Mouse (Mus musculus): ENCODE measurements at regions not wholly inside any gene's neighbourhood (a gene's known extent, or its start where the extent isn't known, plus 50 kb on each side); places are given as distances from the start of the nearest gene placed in this dataset.

GRCm38 (mm10) chr13:6059515-6060228, 198.4 kb downstream of the Klf6 start:
- peak in 1 of 2 experiments; percentile 13 for DNase-seq (ENCODE audit: low spot score in 2 of 2)

GRCm38 (mm10) chr13:6060229-6060845, 199.1 kb downstream of the Klf6 start:
- no peak for DNase-seq (ENCODE audit: low spot score in 2 of 2)

- no peak for DNase-seq (ENCODE audit: low spot score in 2 of 2)
These were observed 201.0 kb downstream of the Klf6 start for GRCm38 (mm10) chr13:6062305-6062704.

- no peak for DNase-seq (ENCODE audit: low spot score in 2 of 2)
These were observed 201.6 kb downstream of the Klf6 start for GRCm38 (mm10) chr13:6062729-6063386.

GRCm38 (mm10) chr13:6076978-6077825, 215.9 kb downstream of the Klf6 start:
- no peak for DNase-seq (ENCODE audit: low spot score in 2 of 2)

GRCm38 (mm10) chr13:6085891-6086290, 224.6 kb downstream of the Klf6 start:
- DNase-seq (ENCODE audit: low spot score in 2 of 2) = peak in 1 of 2 experiments; percentile 43

GRCm38 (mm10) chr13:6109018-6109657, 247.9 kb downstream of the Klf6 start:
- DNase-seq (ENCODE audit: low spot score in 2 of 2) = no peak

- no peak for DNase-seq (ENCODE audit: low spot score in 2 of 2)
These were observed 258.4 kb downstream of the Klf6 start for GRCm38 (mm10) chr13:6119703-6120102.

- no peak for DNase-seq (ENCODE audit: low spot score in 2 of 2)
These were observed 266.0 kb downstream of the Klf6 start for GRCm38 (mm10) chr13:6127311-6127710.

GRCm38 (mm10) chr13:6128903-6129302, 267.6 kb downstream of the Klf6 start:
- no peak for DNase-seq (ENCODE audit: low spot score in 2 of 2)

- no peak for DNase-seq (ENCODE audit: low spot score in 2 of 2)
These were observed 270.1 kb downstream of the Klf6 start for GRCm38 (mm10) chr13:6131363-6131762.

GRCm38 (mm10) chr13:6137170-6137569, 275.9 kb downstream of the Klf6 start:
- DNase-seq (ENCODE audit: low spot score in 2 of 2) = no peak

- DNase-seq (ENCODE audit: low spot score in 2 of 2) = no peak
These were observed 281.5 kb downstream of the Klf6 start for GRCm38 (mm10) chr13:6142771-6143170.

- no peak for DNase-seq (ENCODE audit: low spot score in 2 of 2)
These were observed 292.4 kb downstream of the Klf6 start for GRCm38 (mm10) chr13:6153657-6154056.

GRCm38 (mm10) chr13:6156191-6156590, 294.9 kb downstream of the Klf6 start:
- no peak for DNase-seq (ENCODE audit: low spot score in 2 of 2)

- no peak for DNase-seq (ENCODE audit: low spot score in 2 of 2)
These were observed 295.7 kb downstream of the Klf6 start for GRCm38 (mm10) chr13:6157029-6157428.

GRCm38 (mm10) chr13:6157946-6158345, 296.7 kb downstream of the Klf6 start:
- no peak for DNase-seq (ENCODE audit: low spot score in 2 of 2)

- DNase-seq (ENCODE audit: low spot score in 2 of 2) = no peak
These were observed 298.1 kb downstream of the Klf6 start for GRCm38 (mm10) chr13:6159412-6159811.

GRCm38 (mm10) chr13:6165916-6166315, 304.6 kb downstream of the Klf6 start:
- DNase-seq (ENCODE audit: low spot score in 2 of 2) = no peak

GRCm38 (mm10) chr13:6167055-6167761, 305.9 kb downstream of the Klf6 start:
- DNase-seq (ENCODE audit: low spot score in 2 of 2) = no peak

Data from adrenal gland, adult 18-20 months (tissue).